13 mouse cellular contexts compared by ENCODE assay signal in the genomic region with DNA sequence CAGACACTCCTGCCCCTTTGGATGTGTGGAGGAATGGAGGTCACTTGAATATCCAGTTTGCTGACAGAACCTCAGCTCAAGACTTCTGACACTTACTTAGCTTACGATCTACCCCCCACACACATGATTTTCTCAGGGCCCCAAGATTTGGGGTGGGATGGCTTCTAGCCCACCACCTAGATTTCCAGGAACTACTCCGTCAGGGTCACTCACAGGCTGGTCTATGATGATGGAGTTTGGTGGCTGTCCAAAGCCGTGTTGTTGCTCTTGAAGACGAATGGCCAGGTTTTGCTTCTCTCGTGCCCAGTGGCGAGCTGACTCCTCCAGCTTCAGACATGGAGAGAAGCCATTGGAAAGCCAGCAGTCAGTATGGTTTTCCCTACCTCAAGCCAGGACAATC. TPM values are rescaled to one million over a fixed set of nuclear protein-coding genes. Genes with fewer than 3 reads are reported as not detected.
"Had no signal": no experiment of that assay in that cellular context is flagged by ENCODE, and none has a peak within 500 bp of the region (broad histone marks: within the 10 kb centered on the region; RNA-seq: fewer than 3 reads in every experiment).

No protein-coding gene starts in this region.

- DNase-seq: retina, postnatal 1 day; right cerebral cortex, adult 18-20 months; right cerebral cortex, postnatal 14 days; right cerebral cortex, postnatal 25 days; right cerebral cortex, postnatal 4 days; spleen, adult 18-20 months; thymus, adult 18-20 months; thymus, adult 2 months; thymus, postnatal 14 days; thymus, postnatal 25 days; thymus, postnatal 36 days; thymus, postnatal 4 days had no signal

RNA-seq across cellular contexts. Expression of gene Stra6, which starts 34.0 kb away (rescaled TPM):
- total RNA-seq: neutrophil, adult 5-6 weeks had no signal
